Mouse (Mus musculus) intestine, embryonic 14.5 days (tissue): ENCODE measurements around the gene Cd55b. TPM values are rescaled to one million over a fixed set of nuclear protein-coding genes. Genes with fewer than 3 reads are reported as not detected.

ENCODE experiments used
- ATAC-seq: fragments of 200-750 bp; cut with Nextera tagmentation; replicated peaks from 2 replicates; pipeline ENCODE4 v1.8.0; 2017; ENCODE audit warnings: low read depth, moderate number of reproducible peaks, moderate TSS enrichment, moderate library complexity; ENCODE audit not compliant: low FRiP score, low TSS enrichment
- DNase-seq: peaks from one replicate; pipeline ENCODE4 v3.0.0-alpha.2; 2018; ENCODE audit warnings: low spot score
- H3K27ac ChIP-seq: fragments of 300-500 bp; sonication (generic); 2 replicates; pipeline ENCODE4 v1.5.1; 2014; ENCODE audit warnings: low read depth, mild to moderate bottlenecking, control low read depth
- H3K27me3 ChIP-seq: fragments of 300-500 bp; sonication (generic); replicated peaks from 2 replicates; pipeline ENCODE4 v1.6.1; 2014; ENCODE audit warnings: low read length, control low read depth; ENCODE audit not compliant: control insufficient read depth, insufficient read depth
- H3K36me3 ChIP-seq: fragments of 300-500 bp; sonication (generic); 2 replicates; pipeline ENCODE4 v1.6.1; 2014; ENCODE audit warnings: low read length, control low read depth; ENCODE audit not compliant: control insufficient read depth, insufficient read depth
- H3K4me1 ChIP-seq: fragments of 300-500 bp; sonication (generic); replicated peaks from 2 replicates; pipeline ENCODE4 v1.6.1; 2014; ENCODE audit warnings: low read length, control low read depth, mixed read lengths; ENCODE audit not compliant: control insufficient read depth, insufficient read depth
- H3K4me2 ChIP-seq: fragments of 300-500 bp; sonication (generic); 2 replicates; pipeline ENCODE4 v1.6.1; 2014; ENCODE audit warnings: low read length
- H3K4me3 ChIP-seq: fragments of 300-500 bp; sonication (generic); 2 replicates; pipeline ENCODE4 v1.5.1; 2014; ENCODE audit warnings: low read depth, low read length, control low read depth, mixed read lengths
- H3K9ac ChIP-seq: fragments of 300-500 bp; sonication (generic); 2 replicates; pipeline ENCODE4 v1.6.1; 2014; ENCODE audit warnings: mild to moderate bottlenecking, low read length
- H3K9me3 ChIP-seq: fragments of 300-500 bp; sonication (generic); 2 replicates; pipeline ENCODE4 v1.6.1; 2016; ENCODE audit warnings: low read length, control low read depth; ENCODE audit not compliant: control insufficient read depth
- WGBS: fragments of 180-500 bp; shearing (Covaris S2); extraction: QIAGEN DNeasy Blood & Tissue Kit; methylation state at CpG from one replicate; pipeline ENCODE4 v1.1.7; 2014; 5-methylcytosine and 5-hydroxymethylcytosine counted together
- polyA plus RNA-seq: library from polyadenylated mRNA; unstranded; fragments of >200 nt; fragmentation: Nextera tagmentation; extraction: Ambion mirVana; gene quantifications from 2 replicates; pipeline ENCODE4 v1.2.1, GENCODE M21; 2014

Cd55b gene
- polyA plus RNA-seq, 1 experiment from 2014 or later, result not detected

DNA sequence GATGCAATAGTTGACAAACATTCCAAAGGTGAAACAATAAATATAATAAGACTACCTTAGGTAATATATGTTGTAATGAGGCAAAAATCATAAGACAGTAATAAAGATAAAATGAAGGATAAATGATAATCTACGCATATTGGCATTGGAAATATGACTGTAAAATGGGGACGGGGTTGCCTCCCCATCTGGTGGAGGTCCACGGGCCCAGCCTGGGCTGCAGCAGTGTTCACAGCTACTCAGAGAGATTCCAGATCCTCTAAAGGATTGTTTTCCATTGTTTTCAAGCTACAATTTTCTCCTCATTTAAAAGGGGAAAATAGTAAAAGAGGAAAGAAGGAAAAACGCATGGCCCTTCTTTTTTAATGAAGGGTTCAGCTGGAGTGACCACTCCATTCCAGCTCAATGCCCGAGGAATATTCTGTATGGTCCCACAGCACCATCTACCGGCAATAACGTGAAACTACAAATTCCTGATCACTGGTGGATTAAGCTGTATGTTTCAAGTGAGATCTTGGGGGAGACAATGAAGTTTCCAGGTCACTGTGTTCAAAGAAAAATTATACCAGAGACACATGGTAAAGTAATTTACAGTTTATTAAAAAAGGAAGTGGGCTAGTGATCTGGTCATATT is 50.8 kb downstream of the Cd55b start:
- ATAC-seq, result no peak

DNA sequence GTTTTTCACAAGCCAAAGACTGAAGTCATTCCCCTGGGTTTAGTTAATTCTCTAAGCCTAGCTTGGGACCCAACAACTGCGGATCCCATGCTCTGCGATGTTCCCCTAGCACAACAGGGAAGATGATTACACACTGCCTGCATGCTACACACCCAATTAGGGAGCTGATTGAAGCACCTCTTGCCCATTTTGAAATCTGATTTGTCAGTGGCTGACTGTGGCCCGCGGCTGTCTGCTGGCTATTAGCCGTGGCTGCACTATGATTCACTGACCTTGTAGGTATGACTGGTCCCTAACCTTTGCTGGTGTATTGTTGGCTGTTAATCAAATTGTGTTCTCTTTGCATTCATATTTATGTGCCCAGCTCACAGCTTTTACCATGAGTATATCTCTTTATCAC is 51.5 kb downstream of the Cd55b start:
- 89% methylated on average over 5 of the region's 5 CpGs for WGBS
- DNase-seq, result no peak

More for the DNA sequence above, 50.8 kb downstream of the Cd55b start:
- H3K4me1 ChIP-seq, result no peaks in the 10 kb centered on the region
- DNase-seq, result peak; percentile 57
- H3K9ac ChIP-seq, result no peak overlapping the region
- no peaks in the 10 kb centered on the region for H3K9me3 ChIP-seq
- no peaks in the 10 kb centered on the region for H3K27me3 ChIP-seq
- H3K4me3 ChIP-seq, result no peak overlapping the region
- WGBS, result 37% methylated on average over 7 of the region's 7 CpGs
- H3K36me3 ChIP-seq, result no peaks in the 10 kb centered on the region
- no peak overlapping the region for H3K27ac ChIP-seq
- no peak overlapping the region for H3K4me2 ChIP-seq

DNA sequence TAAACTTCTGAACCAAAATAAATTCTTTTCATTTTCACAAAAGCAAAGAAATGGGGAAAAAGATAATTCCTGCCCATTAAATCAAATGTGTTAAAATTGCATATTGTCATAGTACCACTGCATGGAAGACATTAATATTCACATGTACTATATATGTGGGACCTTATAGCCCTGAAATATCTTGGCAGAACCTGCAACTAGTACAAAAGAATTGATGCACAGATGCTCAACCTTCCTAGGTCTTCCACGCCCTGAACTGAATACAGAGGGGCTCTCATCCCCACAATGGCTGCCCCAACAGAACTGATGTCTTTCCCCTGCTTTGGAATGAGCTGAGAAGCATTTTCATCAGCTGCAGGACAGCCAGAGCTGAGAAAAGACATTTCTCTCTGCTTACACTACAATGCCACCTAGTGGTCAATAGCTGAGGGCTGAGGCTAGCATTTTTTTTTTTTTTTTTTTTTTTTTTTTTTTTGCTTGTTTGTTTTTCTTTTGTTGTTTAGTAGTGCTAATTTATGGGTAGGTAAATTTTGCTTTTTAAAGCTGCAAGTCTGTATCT is 72.7 kb downstream of the Cd55b start:
- DNase-seq, result no peak
- no peaks in the 10 kb centered on the region for H3K36me3 ChIP-seq
- WGBS, result 12% methylated on average over 1 of the region's 1 CpGs
- no peak overlapping the region for H3K4me3 ChIP-seq
- H3K4me1 ChIP-seq, result no peaks in the 10 kb centered on the region
- ATAC-seq, result peak; percentile 53; the same call in 1 of the 2 replicates
- no peaks in the 10 kb centered on the region for H3K27me3 ChIP-seq
- H3K9ac ChIP-seq, result no peak overlapping the region
- H3K9me3 ChIP-seq, result no peaks in the 10 kb centered on the region
- no peak overlapping the region for H3K27ac ChIP-seq
- H3K4me2 ChIP-seq, result no peak overlapping the region

More for the DNA sequence above, 51.5 kb downstream of the Cd55b start:
- Histone ChIP-seq H3K36me3 (no peaks in the 10 kb centered on the region), H3K27ac (no peak overlapping the region), H3K4me3 (no peak overlapping the region), H3K27me3 (no peaks in the 10 kb centered on the region), H3K9me3 (no peaks in the 10 kb centered on the region), H3K4me1 (no peaks in the 10 kb centered on the region), H3K9ac (no peak overlapping the region), H3K4me2 (no peak overlapping the region)
- ATAC-seq, result no peak

DNA sequence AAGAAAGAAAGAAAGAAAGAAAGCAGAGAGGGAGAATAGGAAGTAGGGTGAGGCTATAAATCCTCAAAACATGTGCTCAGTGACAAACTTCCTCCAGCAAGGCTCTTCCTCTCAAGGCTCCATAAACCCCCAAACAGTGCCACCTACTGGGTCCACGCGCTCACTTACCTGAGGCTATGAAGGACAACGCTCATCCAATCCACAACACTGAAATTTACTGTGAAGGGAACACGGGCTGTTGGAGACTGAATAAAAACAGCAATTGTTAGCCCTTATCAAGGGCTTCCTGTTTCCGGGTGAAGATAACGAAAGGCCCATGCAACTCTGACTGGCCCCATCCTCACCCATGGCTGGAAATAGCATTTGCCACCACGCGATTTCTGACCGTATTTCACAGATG is 80.4 kb downstream of the Cd55b start:
- no peaks in the 10 kb centered on the region for H3K27me3 ChIP-seq
- no peaks in the 10 kb centered on the region for H3K36me3 ChIP-seq
- H3K9me3 ChIP-seq, result no peaks in the 10 kb centered on the region
- H3K27ac ChIP-seq, result no peak overlapping the region
- H3K4me2 ChIP-seq, result no peak overlapping the region
- ATAC-seq (no peak), DNase-seq (no peak)
- H3K4me3 ChIP-seq, result no peak overlapping the region
- 85% methylated on average over 9 of the region's 9 CpGs for WGBS
- H3K9ac ChIP-seq, result no peak overlapping the region
- no peaks in the 10 kb centered on the region for H3K4me1 ChIP-seq

Other genes starting within 250 kb of the Cd55b start
- 16.9 and 18.3 TPM in 2 replicates for gene Cd55, start 39.7 kb upstream of the Cd55b start, polyA plus RNA-seq
- 0.09 and 0.12 TPM in 2 replicates for gene Zp3r, start 206.6 kb upstream of the Cd55b start, polyA plus RNA-seq
- 2.2 and 3.5 TPM in 2 replicates for gene C4bp, start 238.6 kb upstream of the Cd55b start, polyA plus RNA-seq